Mouse (Mus musculus): ENCODE data around the gene Tcta.

Tcta gene

GRCm38 (mm10) chr9:108317572-108317971, 11.6 kb upstream of the Tcta start:
- peak; percentile 32 for DNase-seq (ENCODE audit: low read depth, low spot score)

- no peak for DNase-seq (ENCODE audit: low read depth, low spot score)
These were observed 2.2 kb upstream of the Tcta start for GRCm38 (mm10) chr9:108308141-108308540.

- DNase-seq (ENCODE audit: low read depth, low spot score) = peak; percentile 33
These were observed 1.3 kb upstream of the Tcta start for GRCm38 (mm10) chr9:108307021-108307807.

- DNase-seq (ENCODE audit: low read depth, low spot score) = peak; percentile 85
These were observed 616 bp upstream of the Tcta start for GRCm38 (mm10) chr9:108306571-108306980.

GRCm38 (mm10) chr9:108305170-108305569, 790 bp downstream of the Tcta start:
- DNase-seq (ENCODE audit: low read depth, low spot score) = no peak

GRCm38 (mm10) chr9:108304716-108305115, 1.2 kb downstream of the Tcta start:
- DNase-seq (ENCODE audit: low read depth, low spot score) = no peak

- no peak for DNase-seq (ENCODE audit: low read depth, low spot score)
These were observed 4.1 kb downstream of the Tcta start for GRCm38 (mm10) chr9:108301853-108302252.

- DNase-seq (ENCODE audit: low read depth, low spot score) = no peak
These were observed 9.3 kb downstream of the Tcta start, which contains the start of gene Amt for GRCm38 (mm10) chr9:108296453-108297355. Gene Amt, plus strand, starts transcription at chr9:108296853.

GRCm38 (mm10) chr9:108290773-108291172, 15.2 kb downstream of the Tcta start:
- no peak for DNase-seq (ENCODE audit: low read depth, low spot score)

- peak; percentile 94 for DNase-seq (ENCODE audit: low read depth, low spot score)
These were observed 15.8 kb downstream of the Tcta start, which contains the start of gene Nicn1 for GRCm38 (mm10) chr9:108290016-108290750. Gene Nicn1, plus strand, starts transcription at chr9:108290429.

GRCm38 (mm10) chr9:108289347-108289746, 16.6 kb downstream of the Tcta start:
- no peak for DNase-seq (ENCODE audit: low read depth, low spot score)

- DNase-seq (ENCODE audit: low read depth, low spot score) = peak; percentile 14
These were observed 18.3 kb downstream of the Tcta start for GRCm38 (mm10) chr9:108287526-108288238.

- DNase-seq (ENCODE audit: low read depth, low spot score) = peak; percentile 84
These were observed 21.6 kb downstream of the Tcta start for GRCm38 (mm10) chr9:108284410-108284809.

GRCm38 (mm10) chr9:108280071-108280828, 25.7 kb downstream of the Tcta start:
- no peak for DNase-seq (ENCODE audit: low read depth, low spot score)

- peak; percentile 77 for DNase-seq (ENCODE audit: low read depth, low spot score)
These were observed 27.1 kb downstream of the Tcta start for GRCm38 (mm10) chr9:108278697-108279450.

GRCm38 (mm10) chr9:108275331-108275659, 30.7 kb downstream of the Tcta start:
- no peak for DNase-seq (ENCODE audit: low read depth, low spot score)

- DNase-seq (ENCODE audit: low read depth, low spot score) = no peak
These were observed 31.3 kb downstream of the Tcta start for GRCm38 (mm10) chr9:108274476-108275330.

- DNase-seq (ENCODE audit: low read depth, low spot score) = no peak
These were observed 32.5 kb downstream of the Tcta start for GRCm38 (mm10) chr9:108273485-108273884.

- DNase-seq (ENCODE audit: low read depth, low spot score) = no peak
These were observed 33.3 kb downstream of the Tcta start for GRCm38 (mm10) chr9:108272691-108273090.
